Mouse (Mus musculus) urinary bladder, postnatal 14 days (tissue): Measurements from ENCODE around the gene B830017H08Rik.

Source experiments
- DNase-seq: peaks from one replicate; pipeline ENCODE4 v3.0.0; 2021; ENCODE audit warnings: low spot score

Gene B830017H08Rik

GRCm38 (mm10) chr16:17851860-17852259 is 18.9 kb downstream of the B830017H08Rik start:
- no peak for DNase-seq

GRCm38 (mm10) chr16:17853263-17853662 is 20.3 kb downstream of the B830017H08Rik start:
- DNase-seq: no peak

- no peak for DNase-seq
These were observed 24.2 kb downstream of the B830017H08Rik start for GRCm38 (mm10) chr16:17857157-17857556.

- peak; percentile 39 for DNase-seq
These were observed 25.7 kb downstream of the B830017H08Rik start for GRCm38 (mm10) chr16:17858592-17858991.

GRCm38 (mm10) chr16:17865293-17865692 is 32.4 kb downstream of the B830017H08Rik start:
- DNase-seq: no peak

GRCm38 (mm10) chr16:17865770-17866169 is 32.8 kb downstream of the B830017H08Rik start:
- peak; percentile 71 for DNase-seq

GRCm38 (mm10) chr16:17871248-17871647 is 38.3 kb downstream of the B830017H08Rik start:
- no peak for DNase-seq

GRCm38 (mm10) chr16:17872995-17873394 is 40.1 kb downstream of the B830017H08Rik start:
- DNase-seq: no peak

- DNase-seq: no peak
These were observed 42.3 kb downstream of the B830017H08Rik start for GRCm38 (mm10) chr16:17875174-17875573.

- DNase-seq: no peak
These were observed 43.2 kb downstream of the B830017H08Rik start for GRCm38 (mm10) chr16:17876096-17876495.

GRCm38 (mm10) chr16:17879571-17879970 is 46.6 kb downstream of the B830017H08Rik start:
- no peak for DNase-seq

- DNase-seq: peak; percentile 28
These were observed 49.3 kb downstream of the B830017H08Rik start for GRCm38 (mm10) chr16:17882196-17882595.

GRCm38 (mm10) chr16:17884116-17884515 is 51.2 kb downstream of the B830017H08Rik start:
- DNase-seq: no peak
